Mouse (Mus musculus) embryo, embryonic 11.5 days (tissue): ENCODE results near the gene Gan.

Experiments used
- DNase-seq: peaks from one replicate; pipeline ENCODE4 v3.0.0-alpha.2; 2012; ENCODE audit warnings: low read depth, low spot score

The Gan gene

DNA sequence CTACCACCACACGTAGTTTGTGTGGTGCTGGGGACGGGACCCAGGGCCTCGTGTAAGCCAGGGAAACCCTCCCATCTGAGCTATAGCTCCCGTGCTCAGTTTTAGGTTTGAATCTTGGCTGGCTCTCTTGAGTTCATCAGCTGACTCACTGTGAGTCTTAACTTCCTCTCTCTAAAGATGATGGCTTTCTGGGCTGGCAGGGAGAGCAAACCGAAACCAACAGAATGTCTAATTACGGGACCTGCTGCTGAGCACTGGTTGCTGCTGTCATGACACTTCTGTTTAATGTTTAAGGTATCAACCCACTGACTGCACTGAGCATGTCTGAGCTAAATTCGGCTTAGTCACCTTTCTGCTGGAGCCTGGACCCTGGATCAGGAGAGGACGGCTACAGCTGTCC is 94.7 kb downstream of the Gan start:
- no peak for DNase-seq

DNA sequence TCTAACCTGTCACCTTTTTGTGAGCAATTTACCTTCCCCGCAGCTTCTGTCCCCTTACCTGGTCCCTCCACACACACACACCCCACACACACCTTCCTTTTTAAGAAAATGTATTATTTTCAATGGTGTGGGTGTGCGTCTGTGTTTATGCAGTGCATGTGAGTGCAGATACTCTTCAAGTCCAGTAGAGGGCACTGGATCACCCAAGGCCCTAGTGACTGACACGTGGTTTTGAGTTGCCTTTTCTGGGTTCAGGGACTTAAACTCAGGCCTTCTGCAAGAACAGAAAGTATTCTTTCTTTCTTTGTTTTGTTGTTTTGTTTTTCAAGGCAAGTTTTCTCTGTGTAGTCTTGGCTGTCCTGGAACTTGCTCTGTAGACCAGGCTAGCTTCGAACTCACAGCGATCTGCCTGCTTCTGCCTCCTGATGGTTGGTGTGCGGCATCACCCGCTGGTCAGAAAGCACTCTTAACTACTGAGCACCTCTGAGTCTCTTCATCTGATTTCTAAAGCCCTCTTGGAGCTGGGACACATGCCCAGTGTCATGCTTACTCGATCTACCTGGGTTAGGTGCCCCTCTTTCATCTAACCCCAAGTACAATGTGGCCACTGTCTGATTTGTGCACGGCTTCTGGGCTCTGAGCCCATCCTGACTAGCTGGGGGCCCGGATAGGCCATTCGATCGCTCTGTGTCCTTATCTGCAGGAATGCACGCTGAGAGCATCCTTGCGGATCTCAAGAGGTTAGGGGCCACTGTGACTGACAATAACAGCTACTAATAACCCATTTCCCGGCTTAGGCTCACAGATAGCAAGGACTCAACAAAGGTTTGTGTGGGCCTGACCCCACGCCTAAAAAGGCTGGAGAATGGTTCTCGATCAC is 95.7 kb downstream of the Gan start:
- no peak for DNase-seq

DNA sequence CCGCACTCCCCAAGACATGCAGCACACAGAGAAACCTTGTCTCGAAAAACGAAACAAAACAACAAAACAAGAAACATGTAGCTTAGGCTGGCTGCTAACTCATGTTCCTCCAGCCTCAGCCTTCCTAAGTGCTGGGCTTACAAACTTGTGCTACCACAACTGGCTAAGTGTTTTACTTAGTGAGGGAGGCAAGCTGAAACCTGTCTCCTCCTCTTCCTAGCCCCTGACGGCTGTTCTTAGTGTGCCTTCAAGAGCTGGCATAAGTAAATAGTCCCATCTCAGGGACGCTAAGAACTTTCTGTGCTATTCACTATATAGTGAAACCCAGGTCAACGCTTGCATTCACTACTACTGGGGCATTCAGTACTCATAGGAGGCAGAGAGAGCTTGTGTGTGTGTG is 96.6 kb downstream of the Gan start:
- DNase-seq: no peak

DNA sequence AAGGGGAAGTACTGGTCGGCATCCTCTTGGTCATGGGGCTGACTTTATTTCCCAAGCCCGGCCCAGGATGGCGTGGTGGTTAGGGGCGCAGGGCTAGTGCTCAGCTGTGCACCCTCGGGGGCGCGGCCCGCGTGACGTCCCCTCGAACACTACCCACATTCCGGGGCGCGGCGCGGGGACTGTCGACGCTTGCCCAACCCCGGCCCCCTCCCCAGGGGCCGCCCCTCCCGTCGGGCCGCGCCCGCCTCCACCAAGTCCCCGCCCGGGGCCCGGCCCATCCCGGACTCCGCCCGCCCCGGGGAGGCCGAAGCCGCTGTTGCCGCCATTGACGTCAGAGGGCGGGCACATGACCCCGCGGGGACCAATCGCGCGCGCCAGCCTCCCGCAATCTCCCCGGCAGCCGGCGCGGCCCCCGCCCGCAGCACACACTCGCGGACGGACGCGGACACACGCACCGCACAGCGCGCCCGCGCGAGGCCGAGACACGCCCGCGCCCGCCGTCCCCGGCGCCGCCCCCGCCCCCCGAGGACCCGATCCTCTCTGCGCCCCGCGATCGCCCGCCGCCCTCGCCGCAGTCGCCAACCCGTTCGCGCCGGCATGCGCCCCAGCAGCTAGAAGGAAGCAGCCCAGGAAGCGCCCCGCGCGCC is 98.5 kb downstream of the Gan start:
- peak; percentile 79 for DNase-seq

DNA sequence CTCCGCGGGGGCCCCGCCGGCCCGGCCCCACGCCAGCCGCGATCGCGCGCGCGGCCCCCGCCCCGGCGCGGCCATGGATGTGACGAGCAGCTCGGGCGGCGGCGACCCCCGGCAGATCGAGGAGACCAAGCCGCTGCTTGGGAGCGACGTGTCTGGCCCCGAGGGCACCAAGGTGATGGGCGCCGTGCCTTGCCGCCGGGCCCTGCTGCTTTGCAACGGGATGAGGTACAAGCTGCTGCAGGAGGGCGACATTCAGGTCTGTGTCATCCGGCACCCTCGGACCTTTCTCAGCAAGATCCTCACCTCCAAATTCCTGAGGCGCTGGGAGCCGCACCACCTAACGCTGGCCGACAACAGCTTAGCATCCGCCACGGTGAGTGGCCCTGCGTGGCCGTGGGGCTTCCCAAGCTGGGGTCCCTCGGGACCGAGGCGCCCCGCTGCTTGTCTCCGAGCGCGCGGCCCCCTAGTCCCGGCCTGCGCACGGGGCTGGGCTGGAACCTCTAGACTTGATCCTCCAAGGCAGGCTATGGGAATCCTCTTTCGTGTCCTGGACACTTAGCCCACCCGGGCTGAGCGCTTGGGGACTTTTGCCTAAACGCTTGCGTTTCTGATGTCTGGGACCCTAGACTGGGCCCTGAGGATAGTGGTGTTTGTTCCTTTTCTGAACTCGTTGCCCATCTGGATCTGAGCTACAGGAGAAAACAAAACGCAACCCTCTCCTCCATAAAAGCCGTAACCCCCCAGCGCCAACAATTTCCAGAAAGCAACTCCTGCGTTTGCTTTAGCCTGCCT is 99.3 kb downstream of the Gan start, which contains the start of gene Cmip:
TSS of gene Cmip (plus strand) at position 36 of the 792 bp plus-strand sequence.
- DNase-seq: no peak

DNA sequence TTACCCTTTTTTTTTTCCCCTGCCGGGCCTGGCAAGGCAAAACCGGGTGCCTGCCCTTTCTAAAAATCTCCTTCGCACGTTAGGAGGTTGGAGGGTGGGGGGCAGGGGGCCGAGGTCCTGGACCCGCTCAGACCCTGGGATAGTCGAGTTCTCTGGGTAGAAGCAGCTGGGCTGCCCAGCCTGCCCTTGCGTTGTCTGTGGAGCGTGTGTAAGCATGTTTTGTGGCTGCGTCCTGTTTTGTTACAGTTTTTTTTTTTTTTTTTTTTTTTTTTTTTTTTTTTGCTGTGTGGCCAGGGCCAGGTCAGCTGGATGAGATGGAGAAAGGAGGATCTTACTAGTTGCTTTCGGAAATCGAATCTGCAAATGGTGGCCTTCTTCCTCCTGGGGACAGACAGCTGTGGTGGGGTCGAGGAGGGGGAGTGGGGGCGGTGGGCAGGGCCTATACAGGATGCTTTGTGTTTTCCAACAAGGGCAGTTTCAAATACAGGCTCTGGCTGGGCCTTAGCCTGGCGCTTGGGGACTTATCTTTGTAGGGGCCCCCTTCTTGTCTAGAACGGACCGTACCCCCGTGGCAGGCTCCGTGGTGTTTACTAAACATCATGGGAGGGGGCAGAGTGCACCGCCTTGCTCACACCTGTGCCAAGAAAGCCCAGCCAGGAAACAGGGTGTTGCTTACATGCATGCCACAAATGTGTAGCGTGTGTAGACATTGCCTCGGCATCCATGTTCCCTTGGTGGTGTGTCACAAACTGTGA is 100.1 kb downstream of the Gan start:
- no peak for DNase-seq

DNA sequence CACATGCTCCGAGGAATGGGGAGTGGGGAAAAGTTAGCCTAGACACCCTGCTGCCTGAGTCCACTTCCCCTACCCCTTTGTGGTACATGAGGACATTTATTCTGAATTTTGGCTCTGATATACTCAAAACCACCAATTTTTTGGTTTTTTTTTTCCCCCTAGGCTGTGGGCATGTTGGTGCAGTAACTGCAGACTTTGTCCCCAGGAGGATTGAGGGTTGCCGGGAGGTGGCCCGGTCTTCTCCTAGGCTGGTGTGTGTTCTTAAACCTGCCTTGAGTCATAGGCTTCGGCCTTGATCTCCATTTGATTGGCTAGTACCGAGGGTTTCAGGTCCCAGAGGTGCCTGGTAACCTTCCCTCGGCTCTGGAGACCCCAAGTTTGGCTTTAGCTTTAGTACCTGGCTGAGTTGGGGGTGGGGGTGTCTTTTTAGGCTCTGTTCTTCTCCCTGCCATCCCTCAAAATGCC is 100.7 kb downstream of the Gan start:
- DNase-seq: no peak

DNA sequence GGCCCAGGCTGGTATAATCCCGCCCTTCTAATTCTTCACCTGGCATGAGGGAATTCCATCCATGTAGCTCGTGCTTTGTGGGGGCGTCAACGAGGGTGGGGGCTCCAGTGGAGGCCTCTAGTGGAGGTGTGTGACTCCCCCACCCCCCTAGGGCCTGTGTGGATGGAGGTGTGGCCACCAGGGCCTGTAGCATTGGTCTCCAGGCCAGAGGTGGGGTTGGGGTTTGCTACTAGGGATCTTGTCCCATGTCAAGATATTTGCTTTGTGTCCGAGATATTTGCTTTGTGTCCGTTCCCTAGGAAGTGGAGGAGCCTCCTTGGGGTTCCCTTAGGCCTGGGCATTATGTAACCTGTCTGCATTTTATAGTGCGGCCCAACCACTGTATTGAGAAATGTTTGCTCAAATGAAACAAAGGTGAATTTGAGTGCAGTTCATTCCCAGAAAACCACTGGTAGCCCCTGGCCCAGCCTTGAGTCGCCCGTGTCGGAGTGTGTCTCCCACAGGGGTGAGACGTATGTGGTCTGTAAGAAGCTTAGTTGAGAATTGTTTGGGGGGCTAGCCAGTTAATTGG is 101.6 kb downstream of the Gan start:
- DNase-seq: no peak

DNA sequence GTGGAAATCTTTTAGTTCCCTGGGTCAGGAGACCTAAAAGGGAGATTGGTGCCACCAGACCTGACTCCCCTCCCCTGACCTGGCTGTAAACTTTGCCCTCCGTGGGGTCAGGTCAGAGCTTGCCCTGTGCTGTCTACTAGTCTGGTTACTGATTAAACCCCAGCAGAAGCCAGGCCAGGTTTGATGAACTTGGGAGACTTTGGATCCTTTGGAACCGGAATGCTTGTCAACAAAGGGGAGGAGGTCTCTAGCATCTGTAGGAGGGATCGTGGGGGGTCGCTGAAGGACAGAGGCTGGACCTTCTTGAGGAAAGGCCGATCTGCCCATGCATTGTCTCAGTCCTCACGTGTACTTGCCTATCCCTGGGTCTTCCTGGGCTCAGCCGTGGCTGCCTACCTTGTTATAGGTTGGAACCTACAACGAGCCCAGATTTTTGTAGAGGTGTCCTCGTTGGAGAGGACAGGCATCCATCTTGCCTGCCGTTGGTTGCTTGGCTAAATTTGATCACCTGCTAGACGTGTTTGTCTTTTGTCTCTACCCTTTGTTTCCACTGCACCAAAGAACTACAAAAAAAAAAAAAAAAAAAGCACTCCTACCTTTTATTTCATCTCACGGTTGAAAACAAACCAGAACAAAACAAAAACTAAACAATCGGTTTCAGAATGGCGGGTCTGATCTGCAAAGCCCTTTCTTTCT is 102.4 kb downstream of the Gan start:
- no peak for DNase-seq

DNA sequence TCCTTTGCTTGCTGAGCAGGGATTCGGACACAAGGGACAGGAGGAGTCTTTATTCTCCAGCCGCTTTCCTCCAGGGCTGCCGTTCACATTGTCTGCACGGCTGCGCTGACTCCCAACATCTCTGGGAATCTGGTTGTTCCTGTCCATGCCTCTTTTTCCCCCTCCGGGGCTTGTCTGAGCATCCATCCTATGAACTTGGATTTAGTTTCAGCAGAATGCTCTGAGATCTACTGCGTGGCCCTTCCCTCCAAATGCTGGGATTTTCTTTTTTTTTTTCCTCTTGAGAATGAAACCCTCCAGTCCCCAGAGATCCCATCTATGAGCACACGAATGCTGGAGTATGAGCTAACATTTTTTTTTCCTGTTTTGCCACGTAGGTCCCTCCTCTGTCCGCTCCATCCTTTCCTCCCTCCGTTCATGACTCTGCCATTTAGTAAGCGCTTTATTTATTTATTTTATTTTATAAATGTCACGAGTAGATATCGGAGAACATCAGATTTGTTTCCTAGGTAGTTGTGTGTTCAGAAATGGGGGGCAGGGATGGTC is 103.1 kb downstream of the Gan start:
- DNase-seq: no peak

DNA sequence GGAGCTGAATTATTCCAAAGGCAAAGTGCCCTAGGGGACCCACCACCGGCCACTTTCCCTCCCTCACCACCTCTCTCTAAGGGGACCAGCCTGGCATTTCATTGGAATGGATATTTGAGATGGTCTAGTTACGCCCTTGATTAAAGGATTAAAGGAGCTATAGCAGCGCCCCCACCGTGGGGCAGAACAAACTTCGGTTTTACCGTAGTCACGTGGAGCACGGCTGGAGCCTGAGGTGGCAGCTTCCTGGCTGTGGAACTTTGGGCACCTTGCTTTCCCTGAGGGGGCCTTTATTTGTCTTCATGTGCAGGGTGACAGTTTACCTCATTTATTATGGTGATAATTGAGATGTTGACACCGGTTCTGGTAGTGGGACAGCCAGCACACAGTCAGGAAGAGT is 103.8 kb downstream of the Gan start:
- no peak for DNase-seq

DNA sequence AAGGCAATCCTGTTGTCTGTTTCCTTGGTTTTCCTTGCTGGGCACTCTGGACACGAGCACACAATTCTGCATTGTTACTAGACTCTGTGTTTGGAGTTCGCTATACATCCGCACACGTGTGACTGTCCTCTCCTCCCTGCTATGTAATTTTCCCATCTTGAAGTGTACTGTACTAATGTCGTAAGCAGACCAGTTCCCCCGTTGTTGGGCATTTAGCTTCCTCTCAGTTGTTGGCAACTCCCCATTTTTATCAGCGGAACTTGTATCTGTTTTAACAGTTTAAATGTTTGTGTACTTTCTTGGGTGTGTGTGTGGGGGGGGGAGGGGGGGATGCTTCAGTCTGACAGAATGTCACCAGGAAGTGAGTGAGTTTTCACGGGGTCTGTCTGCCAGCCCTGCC is 104.8 kb downstream of the Gan start:
- no peak for DNase-seq

DNA sequence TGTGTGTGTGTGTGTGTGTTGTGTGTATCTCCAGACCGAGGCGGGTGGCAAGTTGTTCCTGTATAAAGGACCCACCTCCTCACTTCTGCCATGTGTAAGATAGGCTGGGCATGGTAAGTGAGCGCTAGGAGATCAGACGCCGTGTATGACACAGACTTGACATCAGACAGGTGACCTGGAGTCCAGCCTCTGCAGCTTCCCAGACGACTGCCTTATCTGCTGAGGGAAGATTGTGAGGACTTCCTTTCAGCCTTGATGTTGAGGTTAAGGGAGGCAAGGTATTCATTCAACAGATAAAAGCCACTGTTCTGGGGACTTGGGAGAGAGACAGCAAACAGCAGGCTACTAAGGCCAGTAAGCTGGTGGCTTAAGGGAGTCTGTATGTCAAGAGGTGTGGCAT is 105.5 kb downstream of the Gan start:
- DNase-seq: no peak

DNA sequence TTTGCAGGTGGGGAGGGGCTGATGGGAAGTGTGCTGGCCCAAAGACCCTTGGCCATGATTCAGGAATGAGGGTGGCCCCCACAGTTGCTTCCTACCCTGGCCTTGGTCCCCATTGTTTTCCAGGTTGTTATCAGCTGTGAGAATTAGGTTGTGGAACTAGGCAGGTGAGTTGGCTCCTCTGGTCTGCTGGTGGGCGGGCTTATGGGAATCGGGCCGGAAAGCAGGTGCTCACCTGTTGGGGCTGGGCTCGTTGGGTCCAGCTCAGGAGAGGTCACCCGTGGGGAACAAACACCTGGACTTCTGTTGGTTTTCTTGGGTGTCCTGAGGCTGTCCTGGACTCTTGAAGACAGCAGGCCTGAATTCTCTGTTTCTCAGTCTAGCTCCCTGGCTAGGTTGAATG is 107.1 kb downstream of the Gan start:
- no peak for DNase-seq
